Mouse (Mus musculus) gastrocnemius, adult 18-20 months (tissue): ENCODE results near the gene Pax4. TPM values are rescaled to one million over a fixed set of nuclear protein-coding genes. Genes with fewer than 3 reads are reported as not detected.

Experiments
- DNase-seq: peaks from one replicate; pipeline ENCODE4 v3.0.0; 2021; ENCODE audit warnings: low spot score
- total RNA-seq, 2 experiments: library from RNA; stranded (reverse); gene quantifications; 2 replicates each; pipeline ENCODE4 v1.2.3; 2021

The Pax4 gene
- total RNA-seq, 2 experiments from 2014 or later, result not detected

- no peak for DNase-seq
These were observed 1.3 kb upstream of the Pax4 start for GRCm38 (mm10) chr6:28450481-28450880.

GRCm38 (mm10) chr6:28447937-28448336 is 1.2 kb downstream of the Pax4 start:
- no peak for DNase-seq

- DNase-seq, result no peak
These were observed 17.7 kb downstream of the Pax4 start for GRCm38 (mm10) chr6:28431538-28431855.

- DNase-seq, result no peak
These were observed 18.2 kb downstream of the Pax4 start for GRCm38 (mm10) chr6:28430795-28431537.

- no peak for DNase-seq
These were observed 19.3 kb downstream of the Pax4 start for GRCm38 (mm10) chr6:28429870-28430269.

- no peak for DNase-seq
These were observed 20.9 kb downstream of the Pax4 start, which contains the start of gene Gcc1 for GRCm38 (mm10) chr6:28428290-28428689. Gene Gcc1 (minus strand): TSS chr6:28428390.

GRCm38 (mm10) chr6:28427096-28427839 is 21.9 kb downstream of the Pax4 start, which contains the start of gene Fscn3:
Gene Fscn3 (plus strand): TSS chr6:28427789.
- DNase-seq, result no peak

GRCm38 (mm10) chr6:28425019-28425418 is 24.1 kb downstream of the Pax4 start:
- no peak for DNase-seq

GRCm38 (mm10) chr6:28423767-28424695 is 25.1 kb downstream of the Pax4 start:
- no peak for DNase-seq

GRCm38 (mm10) chr6:28423313-28423712 is 25.8 kb downstream of the Pax4 start, which contains the start of gene Arf5:
Gene Arf5 (plus strand): TSS chr6:28423560.
- DNase-seq, result peak; percentile 93

- DNase-seq, result no peak
These were observed 26.4 kb downstream of the Pax4 start for GRCm38 (mm10) chr6:28422651-28423290.

- DNase-seq, result peak; percentile 96
These were observed 27.6 kb downstream of the Pax4 start for GRCm38 (mm10) chr6:28421469-28422000.

- no peak for DNase-seq
These were observed 28.3 kb downstream of the Pax4 start for GRCm38 (mm10) chr6:28420865-28421264.

- no peak for DNase-seq
These were observed 28.8 kb downstream of the Pax4 start for GRCm38 (mm10) chr6:28420361-28420760.

GRCm38 (mm10) chr6:28419673-28420072 is 29.5 kb downstream of the Pax4 start:
- no peak for DNase-seq

GRCm38 (mm10) chr6:28418449-28418848 is 30.7 kb downstream of the Pax4 start:
- peak; percentile 84 for DNase-seq

GRCm38 (mm10) chr6:28416981-28417380 is 32.2 kb downstream of the Pax4 start:
- no peak for DNase-seq

GRCm38 (mm10) chr6:28411236-28411635 is 37.9 kb downstream of the Pax4 start:
- DNase-seq, result no peak

GRCm38 (mm10) chr6:28410053-28410452 is 39.1 kb downstream of the Pax4 start:
- DNase-seq, result no peak

- DNase-seq, result no peak
These were observed 49.4 kb downstream of the Pax4 start for GRCm38 (mm10) chr6:28399791-28400190.

- DNase-seq, result no peak
These were observed 50.4 kb downstream of the Pax4 start for GRCm38 (mm10) chr6:28398726-28399125.
